Mouse (Mus musculus) MEL (cell line): Measurements from ENCODE around the gene Dhh.

ENCODE experiments used
- CTCF ChIP-seq, 3 experiments: IDR thresholded peaks in 2 of 3; conservative IDR thresholded peaks in 1 of 3; 2 replicates each; pipeline ENCODE4 v1.5.1; 2011 to 2012; ENCODE audit warnings: low read length in 3 of 3, low read depth in 2 of 3, mild to moderate bottlenecking in 2 of 3, improper control_type of control experiment in 1 of 3, inconsistent platforms in 1 of 3, mixed read lengths in 1 of 3, moderate library complexity in 1 of 3; ENCODE audit not compliant: control insufficient read depth in 1 of 3, insufficient read depth in 1 of 3, poor library complexity in 1 of 3, severe bottlenecking in 1 of 3
- ETS1 ChIP-seq: IDR thresholded peaks from 2 replicates; pipeline ENCODE4 v1.6.1; 2012; ENCODE audit warnings: low read depth, mild to moderate bottlenecking, inconsistent platforms, low read length, improper control_type of control experiment, moderate library complexity
- GATA1 ChIP-seq: IDR thresholded peaks from 2 replicates; pipeline ENCODE4 v1.6.1; 2011; ENCODE audit warnings: low read depth, low read length, improper control_type of control experiment
- KAT2A ChIP-seq: conservative IDR thresholded peaks from 2 replicates; pipeline ENCODE4 v1.6.1; 2012; ENCODE audit warnings: low read depth, low read length, improper control_type of control experiment, inconsistent platforms
- MAFK ChIP-seq: IDR thresholded peaks from 2 replicates; pipeline ENCODE4 v1.6.1; 2011; ENCODE audit warnings: low read depth, mild to moderate bottlenecking, low read length, improper control_type of control experiment, borderline replicate concordance
- MAX ChIP-seq: IDR thresholded peaks from 2 replicates; pipeline ENCODE4 v1.6.1; 2011; ENCODE audit warnings: low read length, improper control_type of control experiment
- MEF2A ChIP-seq: IDR thresholded peaks from 2 replicates; pipeline ENCODE4 v1.6.1; 2014; ENCODE audit warnings: low read depth, mild to moderate bottlenecking, inconsistent platforms, low read length, improper control_type of control experiment; ENCODE audit not compliant: poor library complexity, insufficient replicate concordance, severe bottlenecking; ENCODE audit errors: extremely low read depth
- NRF1 ChIP-seq: IDR thresholded peaks from 2 replicates; pipeline ENCODE4 v1.6.1; 2014; ENCODE audit warnings: low read depth, mild to moderate bottlenecking, inconsistent platforms, low read length, improper control_type of control experiment, moderate library complexity; ENCODE audit not compliant: poor library complexity, insufficient read depth, severe bottlenecking
- POLR2A ChIP-seq, 2 experiments: IDR thresholded peaks; 2 replicates each; pipeline ENCODE4 v1.6.1; 2011 to 2012; ENCODE audit warnings: low read length in 2 of 2, mild to moderate bottlenecking in 2 of 2, control low read depth in 1 of 2, improper control_type of control experiment in 1 of 2, low read depth in 1 of 2, moderate library complexity in 1 of 2; ENCODE audit not compliant: control insufficient read depth in 1 of 2, insufficient read depth in 1 of 2, poor library complexity in 1 of 2
- RAD21 ChIP-seq: IDR thresholded peaks from 2 replicates; pipeline ENCODE4 v1.6.1; 2011; ENCODE audit warnings: mild to moderate bottlenecking, low read depth, low read length, improper control_type of control experiment
- SMC3 ChIP-seq: IDR thresholded peaks from 2 replicates; pipeline ENCODE4 v1.6.1; 2011; ENCODE audit warnings: low read depth, low read length, improper control_type of control experiment
- TAL1 ChIP-seq: IDR thresholded peaks from 2 replicates; pipeline ENCODE4 v1.6.1; 2012; ENCODE audit warnings: mild to moderate bottlenecking, inconsistent platforms, low read length, moderate library complexity, mixed read lengths
- USF2 ChIP-seq, 2 experiments: IDR thresholded peaks; 2 replicates each; pipeline ENCODE4 v1.6.1; 2011 to 2012; ENCODE audit warnings: improper control_type of control experiment in 2 of 2, low read length in 2 of 2, borderline replicate concordance in 1 of 2, inconsistent platforms in 1 of 2, low read depth in 1 of 2, mild to moderate bottlenecking in 1 of 2; ENCODE audit not compliant: insufficient read depth in 1 of 2

DNA sequence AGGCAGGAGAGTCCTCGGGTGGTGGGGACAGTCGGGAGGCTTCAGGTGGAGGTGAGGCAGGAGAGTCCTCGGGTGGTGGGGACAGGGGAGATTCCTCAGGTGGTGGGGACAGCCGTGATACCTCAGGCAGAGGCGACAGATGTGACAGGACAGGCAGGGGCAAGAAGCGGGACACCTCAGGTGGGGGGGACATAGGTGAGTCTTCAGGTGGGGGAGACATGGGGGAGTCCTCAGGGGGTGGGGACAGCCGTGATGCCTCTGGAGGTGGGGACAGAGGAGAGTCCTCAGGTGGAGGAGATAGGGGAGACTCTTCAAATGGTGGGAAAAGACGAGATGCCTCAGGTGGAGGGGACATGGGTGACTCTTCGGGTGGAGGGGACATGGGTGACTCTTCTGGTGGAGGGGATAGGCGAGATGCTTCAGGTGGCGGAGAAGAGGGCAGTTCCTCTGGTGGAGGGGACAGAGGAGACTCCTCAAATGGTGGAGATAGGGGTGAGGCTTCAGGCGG, 34.8 kb downstream of the Dhh start:
- no peak for TF ChIP-seq MEF2A
- TF ChIP-seq ETS1: no peak
- TF ChIP-seq CTCF (IDR thresholded peaks at IDR 0.05 in 2 of 3, conservative IDR thresholded peaks at IDR 0.05 in 1 of 3; ENCODE audit: control insufficient read depth in 1 of 3, insufficient read depth in 1 of 3, low read depth in 2 of 3, low read length in 3 of 3, poor library complexity in 1 of 3, severe bottlenecking in 1 of 3): no peak
- no peak for TF ChIP-seq TAL1
- TF ChIP-seq RAD21: no peak
- TF ChIP-seq MAX: no peak
- TF ChIP-seq GATA1: no peak
- TF ChIP-seq NRF1: no peak
- TF ChIP-seq KAT2A: no peak
- TF ChIP-seq POLR2A (IDR thresholded peaks at IDR 0.05; ENCODE audit: control insufficient read depth in 1 of 2, insufficient read depth in 1 of 2, low read depth in 1 of 2, low read length in 2 of 2, poor library complexity in 1 of 2): no peak
- TF ChIP-seq USF2 (IDR thresholded peaks at IDR 0.05; ENCODE audit: borderline replicate concordance in 1 of 2, insufficient read depth in 1 of 2, low read depth in 1 of 2, low read length in 2 of 2): no peak
- no peak for TF ChIP-seq SMC3
- no peak for TF ChIP-seq MAFK
